Mouse (Mus musculus) CH12.LX (cell line): ENCODE measurements around the gene Slc9a9.

ENCODE experiments used
- CHD1 ChIP-seq: IDR thresholded peaks from 2 replicates; pipeline ENCODE4 v1.6.1; 2012; ENCODE audit warnings: low read depth, low read length, improper control_type of control experiment, inconsistent platforms
- CTCF ChIP-seq, 2 experiments: IDR thresholded peaks in 1 of 2; conservative IDR thresholded peaks in 1 of 2; 2 replicates each; pipeline ENCODE4 v1.5.1; 2011 to 2012; ENCODE audit warnings: low read depth in 2 of 2, low read length in 2 of 2, improper control_type of control experiment in 1 of 2, inconsistent platforms in 1 of 2, mild to moderate bottlenecking in 1 of 2, moderate library complexity in 1 of 2
- E2F4 ChIP-seq: IDR thresholded peaks from 2 replicates; pipeline ENCODE4 v1.6.1; 2011; ENCODE audit warnings: low read depth, low read length, improper control_type of control experiment; ENCODE audit not compliant: insufficient replicate concordance
- EP300 ChIP-seq: IDR thresholded peaks from 2 replicates; pipeline ENCODE4 v1.6.1; 2011; ENCODE audit warnings: low read length, improper control_type of control experiment
- JUN ChIP-seq: IDR thresholded peaks from 2 replicates; pipeline ENCODE4 v1.6.1; 2011; ENCODE audit warnings: low read depth, mild to moderate bottlenecking, low read length, improper control_type of control experiment, moderate library complexity; ENCODE audit not compliant: insufficient read depth
- JUND ChIP-seq: conservative IDR thresholded peaks from 2 replicates; pipeline ENCODE4 v1.6.1; 2011; ENCODE audit warnings: low read depth, low read length, improper control_type of control experiment
- MAX ChIP-seq: IDR thresholded peaks from 2 replicates; pipeline ENCODE4 v1.6.1; 2011; ENCODE audit warnings: low read length, improper control_type of control experiment
- POLR2A ChIP-seq: IDR thresholded peaks from 2 replicates; pipeline ENCODE4 v1.6.1; 2011; ENCODE audit warnings: low read depth, mild to moderate bottlenecking, improper control_type of control experiment, low read length
- RCOR1 ChIP-seq: conservative IDR thresholded peaks from 2 replicates; pipeline ENCODE4 v1.6.1; 2012; ENCODE audit warnings: low read depth, mild to moderate bottlenecking, inconsistent platforms, low read length, improper control_type of control experiment
- SIN3A ChIP-seq: IDR thresholded peaks from 2 replicates; pipeline ENCODE4 v1.6.1; 2012; ENCODE audit warnings: low read length, improper control_type of control experiment, inconsistent platforms
- TBP ChIP-seq: conservative IDR thresholded peaks from 2 replicates; pipeline ENCODE4 v1.6.1; 2011; ENCODE audit warnings: low read depth, low read length, improper control_type of control experiment
- ZMIZ1 ChIP-seq: IDR thresholded peaks from 2 replicates; pipeline ENCODE4 v1.6.1; 2012; ENCODE audit warnings: low read depth, mild to moderate bottlenecking, inconsistent platforms, low read length, improper control_type of control experiment
- ZNF384 ChIP-seq: IDR thresholded peaks from 2 replicates; pipeline ENCODE4 v1.6.1; 2012; ENCODE audit warnings: low read depth, low read length, improper control_type of control experiment, inconsistent platforms

DNA sequence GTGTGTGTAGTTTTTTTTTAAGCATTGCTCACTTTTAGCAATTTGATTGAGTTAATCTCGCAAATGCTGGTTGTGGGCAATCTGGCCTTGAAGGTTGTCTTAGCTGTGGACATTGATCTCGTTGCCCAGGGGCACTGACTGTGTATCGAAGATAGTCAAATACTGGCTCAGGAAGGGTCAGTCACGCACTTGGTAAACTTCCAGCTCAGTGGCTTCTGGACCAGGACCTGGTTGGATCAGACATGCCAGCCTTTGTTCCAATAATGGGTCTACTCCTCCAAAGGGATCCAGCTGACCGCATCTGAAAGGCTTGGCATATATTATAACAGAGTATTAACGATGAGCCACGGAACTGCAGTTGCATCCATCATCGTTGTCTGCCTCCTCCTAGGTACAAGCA is 489.2 kb downstream of the Slc9a9 start:
- TF ChIP-seq ZNF384 = no peak
- TF ChIP-seq TBP = no peak
- TF ChIP-seq MAX = no peak
- no peak for TF ChIP-seq JUN
- TF ChIP-seq CHD1 = no peak
- TF ChIP-seq EP300 = no peak
- no peak for TF ChIP-seq CTCF (conservative IDR thresholded peaks at IDR 0.05 in 1 of 2, IDR thresholded peaks at IDR 0.05 in 1 of 2; ENCODE audit: low read depth in 2 of 2, low read length in 2 of 2)
- no peak for TF ChIP-seq E2F4
- TF ChIP-seq POLR2A = no peak
- no peak for TF ChIP-seq ZMIZ1
- TF ChIP-seq JUND = no peak
- TF ChIP-seq RCOR1 = no peak
- no peak for TF ChIP-seq SIN3A
